Mouse (Mus musculus) thymus, postnatal 36 days (tissue): ENCODE results near the gene Add3.
A peak's percentile ranks its signal among the peaks of the same experiment; 100 is the strongest.

ENCODE experiments used
- DNase-seq, 2 experiments: peaks; one replicate each; pipeline ENCODE4 v3.0.0; 2022; ENCODE audit warnings: mixed read lengths in 2 of 2

Add3 gene

DNA sequence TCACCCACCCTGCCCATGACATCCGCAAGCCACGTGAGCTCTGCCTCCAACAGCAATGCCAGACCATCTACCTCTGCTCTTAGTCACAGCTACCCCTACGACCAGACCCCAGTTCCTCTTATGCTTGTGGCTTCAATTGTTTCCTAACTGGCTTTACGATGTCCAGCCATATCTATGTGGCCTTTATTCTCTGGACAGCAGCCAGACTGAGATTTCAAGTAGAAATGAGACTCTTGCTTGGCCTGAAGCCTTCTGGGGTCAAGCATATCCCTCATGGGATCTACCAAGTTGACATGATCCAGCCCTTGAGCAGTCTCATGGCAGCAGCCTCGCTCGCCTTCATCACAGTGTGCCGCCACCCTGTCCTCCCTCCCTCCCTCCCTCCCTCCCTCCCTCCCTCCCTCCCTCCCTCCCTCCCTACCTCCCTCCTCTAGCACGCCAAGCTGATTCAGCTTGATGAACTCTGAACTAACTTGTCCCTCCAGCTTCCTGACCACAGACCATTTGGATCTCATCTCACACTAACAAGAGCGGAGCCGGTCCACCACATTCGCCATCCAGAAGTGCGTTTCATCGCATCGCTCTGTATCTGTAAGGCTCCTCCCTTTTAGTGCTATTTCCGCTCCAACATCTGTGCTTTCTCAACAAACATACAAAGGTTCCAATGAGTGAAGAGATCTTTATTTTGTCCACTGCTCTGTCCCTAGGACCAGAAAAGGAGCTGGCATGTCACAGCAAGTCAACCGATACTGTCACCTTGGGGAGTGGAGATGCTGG lies 9.7 kb upstream of the Add3 start:
- no peak for DNase-seq

DNA sequence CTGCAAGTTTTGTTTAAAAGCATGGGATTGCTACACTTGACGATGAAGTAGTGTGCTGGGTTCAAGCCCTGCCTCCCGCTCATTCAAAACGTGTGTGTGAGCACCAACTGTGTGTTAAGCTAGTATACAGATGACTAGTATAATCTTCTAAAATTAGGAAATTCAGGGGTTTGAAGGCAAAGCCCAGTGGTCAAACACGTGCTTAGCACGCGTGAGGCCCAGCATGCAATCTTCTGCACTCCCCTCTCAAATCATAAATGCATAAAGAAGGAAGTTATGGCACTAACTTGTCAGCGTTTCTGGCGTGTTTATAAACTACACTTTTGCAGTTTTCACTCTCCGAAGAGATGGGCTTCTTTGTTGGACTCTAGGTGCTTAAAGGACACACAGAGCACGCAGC lies 7.8 kb upstream of the Add3 start:
- DNase-seq, result no peak

DNA sequence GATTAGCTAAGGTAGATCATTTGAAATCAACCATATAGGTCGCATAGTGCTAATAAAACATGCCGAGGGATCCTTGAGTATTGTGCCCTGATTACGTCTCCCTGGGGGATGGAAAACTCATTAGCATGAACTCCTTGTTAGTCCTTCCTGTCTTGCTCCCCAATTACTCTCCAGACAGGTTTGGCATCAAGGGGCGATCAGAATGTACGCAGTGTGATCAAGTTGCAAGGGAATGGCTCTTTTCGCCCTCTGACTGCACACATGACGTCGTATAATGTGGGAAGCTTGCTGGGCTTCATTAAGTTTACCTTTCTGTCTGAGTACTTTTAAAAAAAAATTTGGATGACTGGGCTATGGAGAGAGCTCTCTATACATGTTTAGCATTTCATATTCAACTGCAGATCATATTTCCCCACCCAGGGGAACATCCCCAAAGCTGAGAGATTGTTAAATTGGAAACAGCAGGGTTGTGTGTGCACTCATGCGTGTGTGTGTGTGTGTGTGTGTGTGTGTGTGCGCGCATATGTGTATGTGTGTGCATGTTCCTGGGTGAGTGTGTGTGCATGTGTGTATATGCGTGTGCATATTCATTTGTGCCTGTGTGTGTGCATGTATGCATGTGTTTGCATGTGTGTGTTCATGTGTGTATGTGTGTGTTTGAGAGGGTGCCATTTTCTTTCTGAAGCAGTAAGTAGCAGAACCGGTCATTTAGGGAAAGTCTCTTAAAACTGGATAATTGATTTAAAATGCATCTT lies 3.7 kb upstream of the Add3 start:
- no peak for DNase-seq

DNA sequence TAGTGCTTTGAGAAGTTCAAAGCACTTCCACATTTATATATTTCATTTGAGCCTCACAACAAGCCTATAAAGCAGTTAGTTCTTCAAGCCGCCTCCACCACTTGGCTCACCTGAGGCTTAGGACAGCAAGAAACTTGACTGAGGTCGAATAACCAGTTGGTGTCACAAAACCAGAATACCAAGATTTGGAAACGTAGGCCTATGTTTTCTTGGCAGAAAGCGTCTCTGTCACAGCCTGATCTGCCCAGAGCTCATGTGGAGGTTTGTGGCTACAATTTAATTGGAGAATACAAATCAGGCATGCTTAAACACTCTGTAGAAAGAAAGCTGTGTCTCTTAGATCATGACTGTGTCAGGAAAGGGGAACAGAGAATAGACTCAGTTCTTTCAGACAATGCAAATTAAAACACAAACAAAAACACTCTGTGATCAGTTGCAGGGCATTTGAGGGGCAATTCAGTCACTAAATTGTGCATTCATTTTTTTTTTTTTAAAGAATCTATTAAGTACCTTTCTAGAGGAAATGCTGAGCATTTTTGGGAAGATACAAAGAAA lies 3.0 kb upstream of the Add3 start:
- no peak for DNase-seq

DNA sequence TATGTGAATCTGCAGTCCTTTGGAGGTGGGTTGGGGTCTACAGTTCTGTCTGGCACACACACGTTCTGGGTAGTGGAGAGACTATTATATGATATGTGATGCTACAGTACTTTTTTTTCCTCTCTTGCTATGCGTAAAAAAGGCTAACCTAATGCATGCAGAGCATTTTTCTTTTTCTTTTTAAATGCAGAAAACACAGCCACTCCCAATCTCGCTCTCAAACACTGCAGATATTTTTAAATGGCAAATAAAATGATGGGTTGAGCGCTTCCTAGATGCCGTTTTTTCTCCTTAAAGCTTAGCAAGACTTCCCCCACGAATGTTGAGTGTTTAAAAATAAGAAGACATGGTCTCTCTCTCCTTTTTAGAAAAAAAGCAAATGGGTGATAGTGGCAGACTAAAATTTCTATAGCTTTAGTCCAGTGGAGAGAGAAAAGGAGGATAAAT lies 584 bp downstream of the Add3 start:
- no peak for DNase-seq

GRCm38 (mm10) chr19:53141251-53142072 lies 1.2 kb downstream of the Add3 start:
- peak; percentile 57 to 69 for DNase-seq

GRCm38 (mm10) chr19:53142190-53143107 lies 2.2 kb downstream of the Add3 start:
- DNase-seq, result peak; percentile 100

DNA sequence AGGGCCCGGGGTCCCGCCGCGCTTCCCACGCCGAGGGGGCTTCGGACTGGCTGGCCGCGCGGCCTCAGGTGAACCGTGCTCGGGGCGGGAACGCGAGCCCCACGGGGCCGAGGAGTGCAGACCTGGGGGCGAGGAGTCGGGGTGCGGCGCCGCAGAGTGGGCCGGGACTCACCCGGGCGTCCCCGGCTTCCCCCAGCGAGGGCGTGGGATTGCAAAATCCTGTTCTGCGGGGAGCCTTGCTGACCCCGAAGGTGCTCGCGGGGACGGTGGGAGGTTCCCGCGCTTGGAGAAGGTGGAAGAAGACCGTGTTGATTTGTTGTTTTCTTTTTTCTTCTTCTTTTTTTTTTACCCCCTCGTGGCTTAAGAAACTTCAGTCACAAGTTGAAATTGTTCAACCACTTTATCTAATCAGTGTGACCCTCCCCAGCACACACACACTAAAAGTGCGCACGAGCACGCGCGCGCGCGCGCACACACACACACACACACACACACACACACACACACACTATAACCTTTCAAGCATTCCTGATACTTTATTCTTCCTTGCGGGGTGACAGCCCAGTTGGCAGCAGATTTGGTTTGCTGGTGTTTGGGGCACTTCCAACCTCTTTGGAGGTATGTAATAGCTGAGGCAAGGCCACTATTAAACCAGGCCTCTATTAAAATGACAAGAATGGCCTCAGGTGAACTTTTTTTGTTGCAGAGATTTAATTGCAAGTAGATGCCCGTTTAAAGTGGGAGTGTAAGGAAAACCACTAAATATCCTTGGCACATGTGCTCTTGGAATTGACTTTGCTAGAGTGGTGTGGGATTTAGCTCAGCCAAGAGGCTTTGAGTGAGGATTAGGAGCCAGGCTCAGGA lies 3.1 kb downstream of the Add3 start:
- DNase-seq, result peak in 1 of 2 experiments; percentile 49

DNA sequence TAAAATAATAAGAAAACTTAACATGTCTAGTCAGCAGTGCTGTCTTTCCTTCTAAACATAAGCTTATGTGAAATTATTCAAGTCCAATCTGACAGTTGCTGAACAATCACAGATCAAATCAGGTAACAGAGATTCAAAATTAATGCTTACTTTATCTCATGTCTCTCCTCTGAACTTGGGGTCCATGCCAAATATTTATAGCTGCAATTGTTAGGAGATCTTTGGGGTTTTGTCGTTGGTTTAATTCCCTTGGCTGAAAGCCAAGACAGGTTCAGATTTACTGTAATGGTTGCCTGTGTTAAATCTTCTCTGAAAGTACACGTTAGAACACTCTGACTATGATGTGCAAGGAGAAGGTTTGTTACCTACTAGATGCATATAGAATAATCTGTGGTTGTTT lies 4.8 kb downstream of the Add3 start:
- DNase-seq, result no peak

- no peak for DNase-seq
These were observed 9.1 kb downstream of the Add3 start for GRCm38 (mm10) chr19:53149381-53149780.

DNA sequence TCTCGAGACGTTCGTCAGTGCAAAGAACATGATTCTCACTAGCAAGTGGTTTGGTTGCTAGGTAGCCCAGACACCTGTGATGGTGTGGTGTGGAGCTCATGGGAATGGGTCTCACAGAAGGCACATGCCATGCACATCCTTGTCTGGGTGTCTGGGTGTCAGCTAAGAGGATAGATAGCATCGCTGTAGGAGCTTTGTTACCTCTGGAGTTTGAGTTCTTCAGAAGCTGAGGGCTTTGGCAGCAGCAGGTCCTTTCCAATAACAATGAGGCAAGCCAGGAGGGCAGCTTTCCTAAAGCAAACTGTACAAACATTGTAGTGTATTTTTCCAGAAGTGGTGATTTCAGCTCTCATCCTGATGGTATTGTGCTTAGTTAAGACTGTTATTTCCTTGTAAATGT lies 12.2 kb downstream of the Add3 start:
- no peak for DNase-seq

GRCm38 (mm10) chr19:53153096-53153495 lies 12.9 kb downstream of the Add3 start:
- no peak for DNase-seq

GRCm38 (mm10) chr19:53154156-53154555 lies 13.9 kb downstream of the Add3 start:
- no peak for DNase-seq

DNA sequence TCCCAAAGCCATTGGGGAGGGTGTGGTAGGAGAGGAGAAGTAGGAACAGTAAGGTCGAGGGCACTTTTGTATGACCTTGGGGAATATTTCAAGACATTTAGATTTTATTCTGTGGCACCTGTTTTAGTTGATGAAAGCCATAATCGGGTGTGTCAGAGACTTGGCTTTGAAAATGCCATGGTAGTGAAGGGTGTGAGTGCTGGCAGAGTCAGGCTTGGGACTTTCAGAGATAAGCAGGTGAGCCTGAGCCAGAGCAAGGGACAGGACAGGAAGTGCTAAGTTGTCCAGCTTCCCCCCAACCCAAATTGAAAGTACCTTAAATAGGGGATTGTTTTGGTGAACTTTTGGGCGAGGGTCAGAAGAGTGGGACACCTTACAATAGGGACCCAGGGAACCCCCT lies 16.1 kb downstream of the Add3 start:
- DNase-seq, result no peak

DNA sequence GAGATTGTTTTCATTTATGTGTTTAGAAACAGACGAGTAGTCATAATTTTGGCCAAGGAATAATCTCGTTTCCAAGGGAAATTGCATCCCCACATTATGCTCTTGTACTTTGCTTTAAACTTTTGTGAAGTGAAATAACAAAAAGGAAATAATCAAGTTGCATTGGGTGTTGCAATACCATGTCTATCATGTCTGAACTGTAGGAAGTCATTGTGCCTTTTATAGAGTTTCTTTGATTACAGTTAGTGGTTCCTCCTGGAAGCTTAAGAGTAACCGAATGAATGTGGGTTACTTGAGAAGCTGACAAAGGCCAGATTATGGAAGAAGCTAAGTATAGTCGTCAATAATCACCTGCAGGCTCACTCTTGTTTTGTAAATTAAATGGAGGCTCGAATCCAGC lies 16.9 kb downstream of the Add3 start:
- no peak for DNase-seq

- DNase-seq, result no peak
These were observed 19.1 kb downstream of the Add3 start for GRCm38 (mm10) chr19:53159351-53159750.

DNA sequence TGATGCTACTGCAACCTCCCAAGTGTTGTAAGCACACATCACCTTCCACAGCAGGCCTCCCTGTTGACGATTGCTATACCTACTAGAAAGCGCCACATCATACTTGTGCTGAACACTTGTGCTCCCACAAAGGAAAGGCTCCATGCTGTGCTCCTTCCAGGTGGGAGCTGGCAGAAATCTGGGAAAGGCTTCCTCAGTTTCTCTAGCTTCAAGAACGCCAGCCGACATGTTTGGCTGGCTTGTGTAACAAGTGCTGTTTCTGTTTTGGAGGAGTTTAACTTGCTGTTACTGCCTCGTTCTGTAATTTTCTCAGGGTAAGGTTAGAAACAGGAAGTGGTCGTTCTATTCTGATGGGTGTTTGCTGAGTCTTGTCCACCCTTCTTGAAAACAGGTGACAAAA lies 22.7 kb downstream of the Add3 start:
- no peak for DNase-seq

DNA sequence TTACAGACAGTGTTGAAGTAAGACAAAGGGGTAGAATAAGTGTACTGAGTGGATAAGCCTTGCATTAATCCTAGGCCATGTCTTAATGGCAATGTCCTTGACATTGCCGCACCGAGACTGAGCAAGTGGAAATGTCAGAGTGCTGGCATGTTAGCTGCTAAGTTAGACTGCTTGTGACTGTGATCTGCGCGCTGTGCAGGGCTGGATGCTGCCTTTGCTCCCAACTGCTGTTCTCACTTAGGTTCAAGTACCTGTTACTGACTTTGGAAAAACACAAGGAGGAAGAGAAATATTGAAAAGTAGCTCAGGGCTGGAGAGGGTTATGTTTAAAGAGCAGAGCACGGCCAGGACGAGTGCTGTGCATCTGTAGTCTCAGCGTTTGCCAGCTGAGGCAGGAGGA lies 24.4 kb downstream of the Add3 start:
- DNase-seq, result no peak

DNA sequence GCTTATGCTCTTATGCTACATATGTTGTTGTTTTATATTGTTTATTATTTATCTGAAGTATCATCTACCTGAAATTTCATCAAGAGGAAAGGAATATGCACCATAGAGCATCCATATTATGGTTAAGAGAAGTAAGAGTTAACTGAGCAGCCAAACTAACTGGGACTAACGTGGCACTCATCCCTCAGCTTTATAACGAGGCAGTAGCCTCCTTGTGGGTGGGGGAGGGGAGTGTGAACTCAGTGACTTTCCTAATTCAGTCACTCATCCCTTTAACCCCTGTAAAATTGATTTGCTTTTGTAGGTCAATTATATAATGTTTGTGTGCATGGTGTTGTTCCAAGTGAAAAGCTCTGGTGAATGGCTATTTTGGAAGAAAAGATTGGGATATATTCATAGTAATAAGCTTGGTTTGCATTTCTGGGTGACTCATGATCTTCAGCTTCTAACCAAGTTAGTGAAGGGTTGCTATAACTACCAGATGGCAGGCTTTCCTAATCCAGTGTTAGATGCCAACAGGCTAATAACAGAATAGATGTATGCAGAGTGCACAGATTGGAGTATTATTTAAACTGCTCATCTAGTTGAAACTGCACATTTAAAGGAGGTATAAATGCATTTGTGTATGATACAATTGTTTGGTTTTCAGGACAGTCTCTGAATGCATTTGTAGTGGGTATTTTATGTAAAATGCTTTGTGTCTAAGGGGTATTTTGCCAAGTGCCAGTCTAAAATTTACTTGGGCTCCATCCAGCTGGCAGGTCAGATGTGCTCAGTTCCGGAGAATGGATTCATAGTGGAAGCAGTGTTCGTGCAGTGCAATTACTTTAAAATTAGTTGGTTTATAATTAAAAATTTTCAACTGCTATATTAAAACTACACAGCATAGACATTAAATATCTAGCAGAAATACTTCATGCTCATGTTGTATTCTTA lies 25.3 kb downstream of the Add3 start:
- no peak for DNase-seq

DNA sequence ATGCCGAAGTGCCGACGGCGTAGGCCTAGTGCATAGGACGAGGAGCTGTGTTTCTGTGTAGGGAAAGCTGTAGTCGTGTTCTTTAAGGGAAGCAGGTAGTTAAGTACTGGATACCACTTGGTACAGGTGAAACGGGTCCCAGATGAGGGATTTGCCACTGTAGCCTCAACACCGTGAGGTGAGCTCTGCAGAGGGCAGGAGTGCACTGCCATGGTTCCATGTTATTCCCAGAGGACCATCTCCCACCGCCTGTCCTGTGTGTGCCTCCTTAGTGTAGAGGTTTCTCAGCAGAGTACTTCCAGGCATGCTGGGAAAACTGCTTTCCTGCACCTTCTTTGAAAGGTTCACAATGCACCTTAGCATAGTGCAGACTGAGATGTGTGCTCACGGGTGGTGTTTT lies 26.1 kb downstream of the Add3 start:
- no peak for DNase-seq
